Mouse (Mus musculus): ENCODE data around the gene Scg5. TPM values are rescaled to one million over a fixed set of nuclear protein-coding genes. Genes with fewer than 3 reads are reported as not detected.

The Scg5 gene
- polyA plus RNA-seq, 1 experiment from 2014 or later = not detected

GRCm38 (mm10) chr2:113784851-113785250 is 44.1 kb downstream of the Scg5 start:
- WGBS (ENCODE audit: missing documents) = 81% methylated on average over 3 of the region's 3 CpGs
- Histone ChIP-seq H3K4me3 (ENCODE audit: inconsistent target) (no peak overlapping the region), H3K27ac (no peak overlapping the region), H3K36me3 (ENCODE audit: inconsistent target) (no peaks in the 10 kb centered on the region), H3K79me2 (ENCODE audit: inconsistent target) (no peaks in the 10 kb centered on the region)

GRCm38 (mm10) chr2:113781521-113781920 is 47.4 kb downstream of the Scg5 start:
- Histone ChIP-seq H3K36me3 (ENCODE audit: inconsistent target) (no peaks in the 10 kb centered on the region), H3K79me2 (ENCODE audit: inconsistent target) (no peaks in the 10 kb centered on the region), H3K4me3 (ENCODE audit: inconsistent target) (no peak overlapping the region), H3K27ac (no peak overlapping the region)
- 90% methylated on average over 4 of the region's 4 CpGs for WGBS (ENCODE audit: missing documents)

GRCm38 (mm10) chr2:113781107-113781506 is 47.8 kb downstream of the Scg5 start:
- WGBS (ENCODE audit: missing documents) = 90% methylated on average over 5 of the region's 5 CpGs
- Histone ChIP-seq H3K36me3 (ENCODE audit: inconsistent target) (no peaks in the 10 kb centered on the region), H3K4me3 (ENCODE audit: inconsistent target) (no peak overlapping the region), H3K79me2 (ENCODE audit: inconsistent target) (no peaks in the 10 kb centered on the region), H3K27ac (no peak overlapping the region)

GRCm38 (mm10) chr2:113779336-113779735 is 49.6 kb downstream of the Scg5 start:
- H3K36me3 ChIP-seq (ENCODE audit: inconsistent target) = no peaks in the 10 kb centered on the region
- no peak overlapping the region for H3K27ac ChIP-seq

GRCm38 (mm10) chr2:113778036-113778435 is 50.9 kb downstream of the Scg5 start:
- no peaks in the 10 kb centered on the region for H3K36me3 ChIP-seq (ENCODE audit: inconsistent target)
- WGBS (ENCODE audit: missing documents) = 83% methylated on average over 6 of the region's 6 CpGs
- no peak overlapping the region for H3K4me3 ChIP-seq (ENCODE audit: inconsistent target)
- H3K79me2 ChIP-seq (ENCODE audit: inconsistent target) = no peaks in the 10 kb centered on the region
- no peak overlapping the region for H3K27ac ChIP-seq

More at GRCm38 (mm10) chr2:113779336-113779735, 49.6 kb downstream of the Scg5 start:
- no peaks in the 10 kb centered on the region for H3K79me2 ChIP-seq (ENCODE audit: inconsistent target)
- 93% methylated on average over 3 of the region's 3 CpGs for WGBS (ENCODE audit: missing documents)
- H3K4me3 ChIP-seq (ENCODE audit: inconsistent target) = no peak overlapping the region

- no peak overlapping the region for H3K27ac ChIP-seq
- no peak overlapping the region for H3K4me3 ChIP-seq (ENCODE audit: inconsistent target)
- H3K36me3 ChIP-seq (ENCODE audit: inconsistent target) = no peaks in the 10 kb centered on the region
- H3K79me2 ChIP-seq (ENCODE audit: inconsistent target) = no peaks in the 10 kb centered on the region
- WGBS (ENCODE audit: missing documents) = 89% methylated on average over 3 of the region's 3 CpGs
Measured at GRCm38 (mm10) chr2:113776297-113776696, 52.6 kb downstream of the Scg5 start.

- H3K36me3 ChIP-seq (ENCODE audit: inconsistent target) = no peaks in the 10 kb centered on the region
- H3K4me3 ChIP-seq (ENCODE audit: inconsistent target) = no peak overlapping the region
- 88% methylated on average over 6 of the region's 6 CpGs for WGBS (ENCODE audit: missing documents)
- H3K27ac ChIP-seq = no peak overlapping the region
- no peaks in the 10 kb centered on the region for H3K79me2 ChIP-seq (ENCODE audit: inconsistent target)
Measured at GRCm38 (mm10) chr2:113774150-113774805, 54.6 kb downstream of the Scg5 start.

- H3K79me2 ChIP-seq (ENCODE audit: inconsistent target) = no peaks in the 10 kb centered on the region
- H3K4me3 ChIP-seq (ENCODE audit: inconsistent target) = no peak overlapping the region
- no peak overlapping the region for H3K27ac ChIP-seq
- WGBS (ENCODE audit: missing documents) = 95% methylated on average over 8 of the region's 8 CpGs
- H3K36me3 ChIP-seq (ENCODE audit: inconsistent target) = no peaks in the 10 kb centered on the region
Measured at GRCm38 (mm10) chr2:113768541-113769303, 60.2 kb downstream of the Scg5 start.

- Histone ChIP-seq H3K4me3 (ENCODE audit: inconsistent target) (no peak overlapping the region), H3K79me2 (ENCODE audit: inconsistent target) (no peaks in the 10 kb centered on the region), H3K36me3 (ENCODE audit: inconsistent target) (no peaks in the 10 kb centered on the region), H3K27ac (no peak overlapping the region)
- WGBS (ENCODE audit: missing documents) = 88% methylated on average over 1 of the region's 1 CpGs
Measured at GRCm38 (mm10) chr2:113765885-113766284, 63.0 kb downstream of the Scg5 start.

GRCm38 (mm10) chr2:113764968-113765367 is 64.0 kb downstream of the Scg5 start:
- Histone ChIP-seq H3K79me2 (ENCODE audit: inconsistent target) (no peaks in the 10 kb centered on the region), H3K36me3 (ENCODE audit: inconsistent target) (no peaks in the 10 kb centered on the region), H3K27ac (no peak overlapping the region), H3K4me3 (ENCODE audit: inconsistent target) (no peak overlapping the region)
- WGBS (ENCODE audit: missing documents) = 78% methylated on average over 5 of the region's 5 CpGs

GRCm38 (mm10) chr2:113758311-113759161 is 70.4 kb downstream of the Scg5 start, which contains the start of gene Grem1:
TSS of gene Grem1 (minus strand) at chr2:113758646.
- no peak within 1 kb of the TSS for H3K4me3 ChIP-seq (ENCODE audit: inconsistent target)
- no peak within 1 kb of the TSS for H3K27ac ChIP-seq
- WGBS (ENCODE audit: missing documents) = 5% methylated on average over 63 of the region's 64 CpGs

GRCm38 (mm10) chr2:113757525-113758310 is 71.2 kb downstream of the Scg5 start:
- 2% methylated on average over 47 of the region's 47 CpGs for WGBS (ENCODE audit: missing documents)
- H3K4me3 ChIP-seq (ENCODE audit: inconsistent target) = no peak overlapping the region
- no peaks in the 10 kb centered on the region for H3K79me2 ChIP-seq (ENCODE audit: inconsistent target)
- no peaks in the 10 kb centered on the region for H3K36me3 ChIP-seq (ENCODE audit: inconsistent target)
- H3K27ac ChIP-seq = no peak overlapping the region

More at GRCm38 (mm10) chr2:113758311-113759161, 70.4 kb downstream of the Scg5 start, which contains the start of gene Grem1:
- no peaks in the 10 kb centered on the region for H3K79me2 ChIP-seq (ENCODE audit: inconsistent target)
- no peaks in the 10 kb centered on the region for H3K36me3 ChIP-seq (ENCODE audit: inconsistent target)

GRCm38 (mm10) chr2:113756924-113757524 is 71.9 kb downstream of the Scg5 start:
- Histone ChIP-seq H3K36me3 (ENCODE audit: inconsistent target) (no peaks in the 10 kb centered on the region), H3K27ac (no peak overlapping the region), H3K79me2 (ENCODE audit: inconsistent target) (no peaks in the 10 kb centered on the region), H3K4me3 (ENCODE audit: inconsistent target) (no peak overlapping the region)
- 13% methylated on average over 12 of the region's 12 CpGs for WGBS (ENCODE audit: missing documents)

GRCm38 (mm10) chr2:113749721-113750120 is 79.2 kb downstream of the Scg5 start:
- Histone ChIP-seq H3K4me3 (ENCODE audit: inconsistent target) (no peak overlapping the region), H3K27ac (no peak overlapping the region), H3K36me3 (ENCODE audit: inconsistent target) (no peaks in the 10 kb centered on the region), H3K79me2 (ENCODE audit: inconsistent target) (no peaks in the 10 kb centered on the region)
- 92% methylated on average over 9 of the region's 12 CpGs for WGBS (ENCODE audit: missing documents)

Measured in macrophage (primary cell).